Mouse (Mus musculus) CH12.LX (cell line): ENCODE measurements at regions not wholly inside any gene's neighbourhood (a gene's known extent, or its start where the extent isn't known, plus 50 kb on each side); places are given as distances from the start of the nearest gene placed in this dataset.

ENCODE experiments used
- DNase-seq: peaks from one replicate; pipeline ENCODE4 v3.0.0-alpha.2; 2013; ENCODE audit errors: extremely low read depth
- H3K27ac ChIP-seq: 2 replicates; pipeline ENCODE4 v1.5.1; 2012; ENCODE audit warnings: low read depth, mild to moderate bottlenecking, control low read depth, moderate library complexity; ENCODE audit not compliant: insufficient read depth
- H3K27me3 ChIP-seq: replicated peaks from 2 replicates; pipeline ENCODE3; 2012; ENCODE audit warnings: inconsistent platforms
- H3K36me3 ChIP-seq, 2 experiments: replicated peaks in 1 of 2; 2 replicates each; pipeline versions ENCODE3 to v1.6.1; 2012; ENCODE audit warnings: inconsistent platforms in 1 of 2, low read length in 1 of 2, mild to moderate bottlenecking in 1 of 2, mixed read lengths in 1 of 2, moderate library complexity in 1 of 2; ENCODE audit not compliant: control insufficient read depth in 1 of 2, insufficient read depth in 1 of 2
- H3K4me1 ChIP-seq, 2 experiments: 2 replicates each; pipeline ENCODE4 v1.6.1; 2012; ENCODE audit warnings: inconsistent platforms in 1 of 2, moderate library complexity in 1 of 2; ENCODE audit not compliant: insufficient read depth in 2 of 2, control insufficient read depth in 1 of 2
- H3K4me2 ChIP-seq: 2 replicates; pipeline ENCODE4 v1.6.1; 2012; ENCODE audit warnings: low read depth, mild to moderate bottlenecking, control low read depth; ENCODE audit not compliant: poor library complexity, insufficient read depth, severe bottlenecking
- H3K4me3 ChIP-seq, 3 experiments: fragments of 150-350 bp in 1 of 3; sonication (generic) in 1 of 3; replicated peaks in 1 of 3; 2 replicates each; pipeline versions ENCODE3 to v1.5.1; 2011 to 2012; ENCODE audit warnings: low read depth in 2 of 3, low read length in 2 of 3, mild to moderate bottlenecking in 2 of 3, moderate library complexity in 2 of 3, control low read depth in 1 of 3, improper control_type of control experiment in 1 of 3, inconsistent platforms in 1 of 3, mixed read lengths in 1 of 3; ENCODE audit not compliant: poor library complexity in 1 of 3
- H3K79me2 ChIP-seq: replicated peaks from 2 replicates; pipeline ENCODE4 v1.6.1; 2012; ENCODE audit warnings: mild to moderate bottlenecking, moderate library complexity; ENCODE audit not compliant: control insufficient read depth, poor library complexity, insufficient read depth, severe bottlenecking; ENCODE audit errors: extremely low read depth
- H3K9ac ChIP-seq: 2 replicates; pipeline ENCODE4 v1.6.1; 2012; ENCODE audit warnings: low read depth, mild to moderate bottlenecking, control low read depth, moderate library complexity; ENCODE audit not compliant: insufficient read depth
- H3K9me3 ChIP-seq: replicated peaks from 2 replicates; pipeline ENCODE3; 2012; ENCODE audit warnings: low read length, inconsistent platforms, mixed read lengths
- BHLHE40 ChIP-seq: IDR thresholded peaks from 2 replicates; pipeline ENCODE4 v1.6.1; 2011; ENCODE audit warnings: mild to moderate bottlenecking, low read depth, low read length, improper control_type of control experiment
- CHD1 ChIP-seq: IDR thresholded peaks from 2 replicates; pipeline ENCODE4 v1.6.1; 2012; ENCODE audit warnings: low read depth, low read length, improper control_type of control experiment, inconsistent platforms
- CHD2 ChIP-seq: IDR thresholded peaks from 2 replicates; pipeline ENCODE4 v1.6.1; 2011; ENCODE audit warnings: low read length, improper control_type of control experiment
- E2F4 ChIP-seq: IDR thresholded peaks from 2 replicates; pipeline ENCODE4 v1.6.1; 2011; ENCODE audit warnings: low read depth, low read length, improper control_type of control experiment; ENCODE audit not compliant: insufficient replicate concordance
- ELF1 ChIP-seq: IDR thresholded peaks from 2 replicates; pipeline ENCODE4 v1.6.1; 2014; ENCODE audit warnings: low read depth, mild to moderate bottlenecking, inconsistent platforms, low read length, improper control_type of control experiment
- EP300 ChIP-seq: IDR thresholded peaks from 2 replicates; pipeline ENCODE4 v1.6.1; 2011; ENCODE audit warnings: low read length, improper control_type of control experiment
- ETS1 ChIP-seq: conservative IDR thresholded peaks from 2 replicates; pipeline ENCODE4 v1.6.1; 2012; ENCODE audit warnings: low read depth, mild to moderate bottlenecking, inconsistent platforms, low read length, improper control_type of control experiment, moderate library complexity
- GABPA ChIP-seq: IDR thresholded peaks from 2 replicates; pipeline ENCODE4 v1.6.1; 2012; ENCODE audit warnings: low read depth, low read length, improper control_type of control experiment, inconsistent platforms; ENCODE audit not compliant: insufficient replicate concordance
- HCFC1 ChIP-seq: IDR thresholded peaks from 2 replicates; pipeline ENCODE4 v1.6.1; 2012; ENCODE audit warnings: low read depth, mild to moderate bottlenecking, inconsistent platforms, low read length, improper control_type of control experiment
- IRF4 ChIP-seq: IDR thresholded peaks from 2 replicates; pipeline ENCODE4 v1.6.1; 2014; ENCODE audit warnings: low read depth, mild to moderate bottlenecking, inconsistent platforms, low read length, improper control_type of control experiment
- JUND ChIP-seq: conservative IDR thresholded peaks from 2 replicates; pipeline ENCODE4 v1.6.1; 2011; ENCODE audit warnings: low read depth, low read length, improper control_type of control experiment
- KAT2A ChIP-seq: IDR thresholded peaks from 2 replicates; pipeline ENCODE4 v1.6.1; 2012; ENCODE audit warnings: low read length, improper control_type of control experiment, inconsistent platforms; ENCODE audit not compliant: insufficient replicate concordance
- MAFK ChIP-seq: IDR thresholded peaks from 2 replicates; pipeline ENCODE4 v1.6.1; 2011; ENCODE audit warnings: low read length, improper control_type of control experiment; ENCODE audit not compliant: insufficient replicate concordance
- MAX ChIP-seq: IDR thresholded peaks from 2 replicates; pipeline ENCODE4 v1.6.1; 2011; ENCODE audit warnings: low read length, improper control_type of control experiment
- MAZ ChIP-seq: IDR thresholded peaks from 2 replicates; pipeline ENCODE4 v1.6.1; 2012; ENCODE audit warnings: low read depth, mild to moderate bottlenecking, inconsistent platforms, low read length, improper control_type of control experiment, moderate library complexity
- MXI1 ChIP-seq: IDR thresholded peaks from 2 replicates; pipeline ENCODE4 v1.6.1; 2011; ENCODE audit warnings: mild to moderate bottlenecking, low read depth, low read length, improper control_type of control experiment
- MYC ChIP-seq: IDR thresholded peaks from 2 replicates; pipeline ENCODE4 v1.6.1; 2011; ENCODE audit warnings: low read depth, mild to moderate bottlenecking, improper control_type of control experiment, low read length
- NRF1 ChIP-seq: IDR thresholded peaks from 2 replicates; pipeline ENCODE4 v1.6.1; 2014; ENCODE audit warnings: low read depth, mild to moderate bottlenecking, inconsistent platforms, low read length, improper control_type of control experiment, moderate library complexity
- PAX5 ChIP-seq: IDR thresholded peaks from 2 replicates; pipeline ENCODE4 v1.6.1; 2012; ENCODE audit warnings: low read length, inconsistent platforms, mixed read lengths
- POLR2A ChIP-seq: IDR thresholded peaks from 2 replicates; pipeline ENCODE4 v1.6.1; 2011; ENCODE audit warnings: low read depth, mild to moderate bottlenecking, improper control_type of control experiment, low read length
- POLR2AphosphoS2 ChIP-seq: IDR thresholded peaks from 2 replicates; pipeline ENCODE4 v1.6.1; 2011; ENCODE audit warnings: low read depth, low read length, improper control_type of control experiment
- RAD21 ChIP-seq: IDR thresholded peaks from 2 replicates; pipeline ENCODE4 v1.6.1; 2011; ENCODE audit warnings: low read depth, mild to moderate bottlenecking, low read length, improper control_type of control experiment, moderate library complexity
- SIN3A ChIP-seq: IDR thresholded peaks from 2 replicates; pipeline ENCODE4 v1.6.1; 2012; ENCODE audit warnings: low read length, improper control_type of control experiment, inconsistent platforms
- SMC3 ChIP-seq: IDR thresholded peaks from 2 replicates; pipeline ENCODE4 v1.6.1; 2011; ENCODE audit warnings: low read depth, low read length, improper control_type of control experiment
- TBP ChIP-seq: conservative IDR thresholded peaks from 2 replicates; pipeline ENCODE4 v1.6.1; 2011; ENCODE audit warnings: low read depth, low read length, improper control_type of control experiment
- TCF12 ChIP-seq: IDR thresholded peaks from 2 replicates; pipeline ENCODE4 v1.6.1; 2014; ENCODE audit warnings: low read depth, mild to moderate bottlenecking, inconsistent platforms, low read length, improper control_type of control experiment
- UBTF ChIP-seq: IDR thresholded peaks from 2 replicates; pipeline ENCODE4 v1.6.1; 2012; ENCODE audit warnings: low read depth, mild to moderate bottlenecking, inconsistent platforms, low read length, improper control_type of control experiment, moderate library complexity
- USF1 ChIP-seq: IDR thresholded peaks from 2 replicates; pipeline ENCODE4 v1.6.1; 2014; ENCODE audit warnings: low read depth, mild to moderate bottlenecking, inconsistent platforms, low read length, improper control_type of control experiment
- USF2 ChIP-seq: conservative IDR thresholded peaks from 2 replicates; pipeline ENCODE4 v1.6.1; 2011; ENCODE audit warnings: low read depth, low read length, improper control_type of control experiment
- ZC3H11A ChIP-seq: IDR thresholded peaks from 2 replicates; pipeline ENCODE4 v1.6.1; 2012; ENCODE audit warnings: low read depth, mild to moderate bottlenecking, inconsistent platforms, low read length, improper control_type of control experiment
- ZKSCAN1 ChIP-seq: IDR thresholded peaks from 2 replicates; pipeline ENCODE4 v1.6.1; 2012; ENCODE audit warnings: low read depth, inconsistent platforms, low read length, improper control_type of control experiment, borderline replicate concordance
- ZNF384 ChIP-seq: IDR thresholded peaks from 2 replicates; pipeline ENCODE4 v1.6.1; 2012; ENCODE audit warnings: low read depth, low read length, improper control_type of control experiment, inconsistent platforms
- dilution Hi-C: fragments of 300-500 bp; cut with MboI; formaldehyde crosslinking; loops from 2 replicates; pipeline ENCODE4 v1.14.3; 2020; ENCODE audit warnings: low sequenced_read_pairs; ENCODE audit not compliant: extremely low pct_unique_long_range_greater_than_20kb, extremely low pct_ligation_motif_present
- in situ Hi-C: fragments of 300-500 bp; cut with MboI; formaldehyde crosslinking; loops from 3 replicates; pipeline ENCODE4 v1.14.3; 2019; ENCODE audit warnings: low sequenced_read_pairs, low pct_ligation_motif_present, low pct_unique_long_range_greater_than_20kb, mixed read lengths

DNA sequence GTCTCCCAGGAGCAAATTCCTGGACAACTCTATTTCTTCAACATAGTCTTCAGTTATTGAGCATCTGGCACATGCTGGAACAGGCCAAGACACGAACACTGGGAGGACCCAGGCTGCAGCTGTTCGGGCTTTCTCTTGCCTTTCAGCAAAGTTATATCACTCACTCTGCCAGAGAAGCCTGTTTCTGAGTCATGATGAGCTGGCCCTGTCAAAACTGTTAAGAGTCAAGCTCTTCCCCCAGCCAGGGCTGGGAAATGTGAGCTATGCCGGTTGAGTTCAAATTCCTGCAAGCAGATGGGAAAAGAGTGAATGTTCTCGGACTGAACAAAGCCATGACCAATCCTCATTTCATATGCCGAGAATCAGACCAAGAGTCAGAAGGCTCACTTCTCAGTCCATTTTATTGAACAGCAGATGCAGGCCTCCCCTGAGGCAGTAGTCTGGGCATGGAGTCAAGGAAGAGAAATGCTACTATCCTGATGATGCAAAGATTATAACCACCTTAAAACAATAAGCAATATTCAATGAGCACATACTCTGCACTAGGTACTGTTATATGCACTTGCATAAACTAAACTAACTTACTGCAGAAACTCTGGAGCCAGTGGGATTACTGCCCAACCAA is 90.7 kb upstream of the Slc22a22 start:
- Histone ChIP-seq H3K79me2 (no peaks in the 10 kb centered on the region), H3K4me3 (no peak overlapping the region), H3K4me1 (peaks cover 13 to 61% of the 10 kb centered on the region in 2 experiments), H3K27ac (peak overlapping the region; percentile 64), H3K27me3 (no peaks in the 10 kb centered on the region), H3K9me3 (no peaks in the 10 kb centered on the region), H3K4me2 (peak overlapping the region; percentile 2; the same call in 1 of the 2 replicates), H3K9ac (peak overlapping the region; percentile 33; the same call in 1 of the 2 replicates), H3K36me3 (peaks cover 0 to 2% of the 10 kb centered on the region in 2 experiments)
- dilution Hi-C loops (no loop called here), in situ Hi-C loops (no loop called here)
- TF ChIP-seq GABPA (no peak), E2F4 (no peak)
- no peak for DNase-seq

DNA sequence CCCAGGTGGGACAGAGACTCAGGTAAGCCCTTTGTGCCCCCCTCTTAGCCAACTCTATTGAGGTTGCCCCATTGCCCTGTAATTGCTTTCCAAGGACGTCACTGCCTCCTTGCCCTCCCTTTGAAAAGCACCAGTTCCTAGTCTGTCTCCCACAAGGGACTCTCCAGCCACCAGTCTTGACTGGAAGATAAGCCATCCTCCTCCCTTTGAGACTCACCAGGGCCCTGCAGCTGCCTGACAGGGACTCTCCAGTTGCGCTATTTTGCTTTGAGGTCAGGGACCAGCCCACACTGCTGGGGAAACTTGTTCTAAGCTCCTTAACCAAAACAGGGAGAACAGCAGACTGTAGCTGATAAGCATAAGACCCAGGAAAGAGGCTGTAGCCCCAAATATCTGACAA is 69.7 kb upstream of the Slc22a22 start:
- H3K27me3 ChIP-seq, result no peaks in the 10 kb centered on the region
- dilution Hi-C loops (no loop called here), in situ Hi-C loops (loop anchor here (25.0 kb wide), 2 partner anchors 685 to 1210 kb away; no protein-coding TSS in a partner anchor)
- peak overlapping the region; percentile 8; the same call in 1 of the 2 replicates for H3K4me2 ChIP-seq
- H3K27ac ChIP-seq, result peak overlapping the region; percentile 28; the same call in 1 of the 2 replicates
- H3K9me3 ChIP-seq, result no peaks in the 10 kb centered on the region
- peak; percentile 89 for DNase-seq
- peaks cover 5 to 45% of the 10 kb centered on the region in 2 experiments for H3K4me1 ChIP-seq
- no peak overlapping the region for H3K4me3 ChIP-seq
- H3K79me2 ChIP-seq, result no peaks in the 10 kb centered on the region
- no peak overlapping the region for H3K9ac ChIP-seq
- H3K36me3 ChIP-seq, result no peaks in the 10 kb centered on the region
- peak; percentile 7; the same call in 1 of the 2 replicates for TF ChIP-seq SMC3
- TF ChIP-seq MYC, result no peak
- TF ChIP-seq CHD2, result peak; percentile 75
- no peak for TF ChIP-seq MAFK
- TF ChIP-seq POLR2A, result no peak
- TF ChIP-seq MXI1, result no peak
- no peak for TF ChIP-seq UBTF
- peak; percentile 48; the same call in 1 of the 2 replicates for TF ChIP-seq SIN3A
- TF ChIP-seq POLR2AphosphoS2, result no peak
- TF ChIP-seq USF1, result no peak
- TF ChIP-seq IRF4, result peak; percentile 75
- no peak; the same call in none of the 2 replicates for TF ChIP-seq RAD21
- no peak for TF ChIP-seq USF2
- no peak for TF ChIP-seq PAX5
- TF ChIP-seq BHLHE40, result peak; percentile 56
- peak; percentile 84 for TF ChIP-seq EP300
- peak; percentile 80 for TF ChIP-seq MAZ
- no peak for TF ChIP-seq HCFC1
- TF ChIP-seq ZC3H11A, result no peak
- 0 out of 2 replicates have a peak, but pooled peaks have one; percentile 40 for TF ChIP-seq KAT2A
- TF ChIP-seq GABPA, result no peak
- TF ChIP-seq NRF1, result 0 out of 2 replicates have a peak, but pooled peaks have one; percentile 32
- TF ChIP-seq ETS1, result peak; percentile 79
- no peak for TF ChIP-seq CHD1
- no peak for TF ChIP-seq JUND
- TF ChIP-seq MAX, result 0 out of 2 replicates have a peak, but pooled peaks have one; percentile 46
- no peak for TF ChIP-seq ZNF384
- peak; percentile 43; the same call in 1 of the 2 replicates for TF ChIP-seq ELF1
- peak; percentile 96 for TF ChIP-seq TCF12
- TF ChIP-seq ZKSCAN1, result no peak
- no peak for TF ChIP-seq TBP
- no peak for TF ChIP-seq E2F4
